Mouse (Mus musculus) MEL (cell line): ENCODE measurements at regions not wholly inside any gene's neighbourhood (a gene's known extent, or its start where the extent isn't known, plus 50 kb on each side); places are given as distances from the start of the nearest gene placed in this dataset.

Experiments used
- DNase-seq: peaks from one replicate; pipeline ENCODE4 v3.0.0; 2011; ENCODE audit warnings: low read depth, low spot score
- H3K27ac ChIP-seq: 2 replicates; pipeline ENCODE4 v1.5.1; 2012; ENCODE audit warnings: low read depth, mild to moderate bottlenecking, control low read depth, low read length, moderate library complexity; ENCODE audit not compliant: control insufficient read depth
- H3K27me3 ChIP-seq, 2 experiments: fragments of 150-350 bp in 1 of 2; sonication (generic) in 1 of 2; 2 replicates each; pipeline ENCODE4 v1.6.1; 2012; ENCODE audit warnings: low read length in 2 of 2, mild to moderate bottlenecking in 2 of 2, improper control_type of control experiment in 1 of 2, moderate library complexity in 1 of 2; ENCODE audit not compliant: insufficient read depth in 2 of 2, control insufficient read depth in 1 of 2
- H3K36me3 ChIP-seq, 2 experiments: 2 replicates each; pipeline ENCODE4 v1.6.1; 2012 to 2014; ENCODE audit warnings: low read length in 2 of 2, improper control_type of control experiment in 1 of 2, inconsistent platforms in 1 of 2, mild to moderate bottlenecking in 1 of 2; ENCODE audit not compliant: insufficient read depth in 2 of 2, control insufficient read depth in 1 of 2
- H3K4me1 ChIP-seq, 2 experiments: fragments of 150-350 bp in 1 of 2; sonication (generic) in 1 of 2; 2 replicates each; pipeline ENCODE4 v1.6.1; 2012; ENCODE audit warnings: low read length in 2 of 2, improper control_type of control experiment in 1 of 2, mild to moderate bottlenecking in 1 of 2; ENCODE audit not compliant: insufficient read depth in 2 of 2, control insufficient read depth in 1 of 2
- H3K4me3 ChIP-seq, 2 experiments: fragments of 150-350 bp in 1 of 2; sonication (generic) in 1 of 2; 2 replicates each; pipeline ENCODE4 v1.5.1; 2012; ENCODE audit warnings: low read depth in 2 of 2, low read length in 2 of 2, mild to moderate bottlenecking in 2 of 2, moderate library complexity in 2 of 2, control low read depth in 1 of 2, improper control_type of control experiment in 1 of 2; ENCODE audit not compliant: control insufficient read depth in 1 of 2, insufficient read depth in 1 of 2
- H3K79me2 ChIP-seq: 2 replicates; pipeline ENCODE4 v1.6.1; 2012; ENCODE audit warnings: mild to moderate bottlenecking, low read length, moderate library complexity; ENCODE audit not compliant: control insufficient read depth, poor library complexity, insufficient read depth
- H3K9ac ChIP-seq: 2 replicates; pipeline ENCODE4 v1.6.1; 2012; ENCODE audit warnings: low read depth, mild to moderate bottlenecking, control low read depth, low read length, moderate library complexity; ENCODE audit not compliant: control insufficient read depth, poor library complexity, severe bottlenecking
- H3K9me3 ChIP-seq: fragments of 150-350 bp; sonication (generic); replicated peaks from 2 replicates; pipeline ENCODE4 v1.6.1; 2012; ENCODE audit warnings: mild to moderate bottlenecking, low read length, improper control_type of control experiment, moderate library complexity; ENCODE audit not compliant: insufficient read depth
- CHD1 ChIP-seq: IDR thresholded peaks from 2 replicates; pipeline ENCODE4 v1.6.1; 2012; ENCODE audit warnings: low read depth, mild to moderate bottlenecking, inconsistent platforms, low read length, improper control_type of control experiment
- CHD2 ChIP-seq: IDR thresholded peaks from 2 replicates; pipeline ENCODE4 v1.6.1; 2011; ENCODE audit warnings: low read length, improper control_type of control experiment
- CTCF ChIP-seq, 3 experiments: IDR thresholded peaks in 2 of 3; conservative IDR thresholded peaks in 1 of 3; 2 replicates each; pipeline ENCODE4 v1.5.1; 2011 to 2012; ENCODE audit warnings: low read length in 3 of 3, low read depth in 2 of 3, mild to moderate bottlenecking in 2 of 3, improper control_type of control experiment in 1 of 3, inconsistent platforms in 1 of 3, mixed read lengths in 1 of 3, moderate library complexity in 1 of 3; ENCODE audit not compliant: control insufficient read depth in 1 of 3, insufficient read depth in 1 of 3, poor library complexity in 1 of 3, severe bottlenecking in 1 of 3
- ELF1 ChIP-seq: IDR thresholded peaks from 2 replicates; pipeline ENCODE4 v1.6.1; 2014; ENCODE audit warnings: low read depth, mild to moderate bottlenecking, inconsistent platforms, low read length, improper control_type of control experiment, moderate library complexity
- ETS1 ChIP-seq: IDR thresholded peaks from 2 replicates; pipeline ENCODE4 v1.6.1; 2012; ENCODE audit warnings: low read depth, mild to moderate bottlenecking, inconsistent platforms, low read length, improper control_type of control experiment, moderate library complexity
- GATA1 ChIP-seq: IDR thresholded peaks from 2 replicates; pipeline ENCODE4 v1.6.1; 2011; ENCODE audit warnings: low read depth, low read length, improper control_type of control experiment
- HCFC1 ChIP-seq: IDR thresholded peaks from 2 replicates; pipeline ENCODE4 v1.6.1; 2012; ENCODE audit warnings: low read depth, mild to moderate bottlenecking, inconsistent platforms, low read length, improper control_type of control experiment, moderate library complexity
- KAT2A ChIP-seq: conservative IDR thresholded peaks from 2 replicates; pipeline ENCODE4 v1.6.1; 2012; ENCODE audit warnings: low read depth, low read length, improper control_type of control experiment, inconsistent platforms
- MAFK ChIP-seq: IDR thresholded peaks from 2 replicates; pipeline ENCODE4 v1.6.1; 2011; ENCODE audit warnings: low read depth, mild to moderate bottlenecking, low read length, improper control_type of control experiment, borderline replicate concordance
- MAX ChIP-seq: IDR thresholded peaks from 2 replicates; pipeline ENCODE4 v1.6.1; 2011; ENCODE audit warnings: low read length, improper control_type of control experiment
- MEF2A ChIP-seq: IDR thresholded peaks from 2 replicates; pipeline ENCODE4 v1.6.1; 2014; ENCODE audit warnings: low read depth, mild to moderate bottlenecking, inconsistent platforms, low read length, improper control_type of control experiment; ENCODE audit not compliant: poor library complexity, insufficient replicate concordance, severe bottlenecking; ENCODE audit errors: extremely low read depth
- MXI1 ChIP-seq: IDR thresholded peaks from 2 replicates; pipeline ENCODE4 v1.6.1; 2011; ENCODE audit warnings: mild to moderate bottlenecking, low read depth, low read length, improper control_type of control experiment
- MYB ChIP-seq: IDR thresholded peaks from 2 replicates; pipeline ENCODE4 v1.6.1; 2011; ENCODE audit warnings: mild to moderate bottlenecking, low read depth, low read length, improper control_type of control experiment
- MYC ChIP-seq: IDR thresholded peaks from 2 replicates; pipeline ENCODE4 v1.6.1; 2011; ENCODE audit warnings: low read depth, mild to moderate bottlenecking, low read length, improper control_type of control experiment, moderate library complexity
- NRF1 ChIP-seq: IDR thresholded peaks from 2 replicates; pipeline ENCODE4 v1.6.1; 2014; ENCODE audit warnings: low read depth, mild to moderate bottlenecking, inconsistent platforms, low read length, improper control_type of control experiment, moderate library complexity; ENCODE audit not compliant: poor library complexity, insufficient read depth, severe bottlenecking
- POLR2A ChIP-seq, 2 experiments: IDR thresholded peaks; 2 replicates each; pipeline ENCODE4 v1.6.1; 2011 to 2012; ENCODE audit warnings: low read length in 2 of 2, mild to moderate bottlenecking in 2 of 2, control low read depth in 1 of 2, improper control_type of control experiment in 1 of 2, low read depth in 1 of 2, moderate library complexity in 1 of 2; ENCODE audit not compliant: control insufficient read depth in 1 of 2, insufficient read depth in 1 of 2, poor library complexity in 1 of 2
- POLR2AphosphoS2 ChIP-seq: IDR thresholded peaks from 2 replicates; pipeline ENCODE4 v1.6.1; 2011; ENCODE audit warnings: low read length, improper control_type of control experiment
- POLR2AphosphoS5 ChIP-seq: IDR thresholded peaks from 2 replicates; pipeline ENCODE4 v1.6.1; 2012; ENCODE audit warnings: low read depth, borderline replicate concordance, mild to moderate bottlenecking, inconsistent platforms, low read length, moderate library complexity, mixed read lengths
- SIN3A ChIP-seq: IDR thresholded peaks from 2 replicates; pipeline ENCODE4 v1.6.1; 2012; ENCODE audit warnings: low read length, improper control_type of control experiment, inconsistent platforms
- TBP ChIP-seq: IDR thresholded peaks from 2 replicates; pipeline ENCODE4 v1.8.0; 2011; ENCODE audit warnings: low read depth, low read length, improper control_type of control experiment
- ZKSCAN1 ChIP-seq: IDR thresholded peaks from 2 replicates; pipeline ENCODE4 v1.6.1; 2012; ENCODE audit warnings: low read depth, mild to moderate bottlenecking, inconsistent platforms, low read length, improper control_type of control experiment, moderate library complexity
- ZNF384 ChIP-seq: IDR thresholded peaks from 2 replicates; pipeline ENCODE4 v1.6.1; 2012; ENCODE audit warnings: low read depth, mild to moderate bottlenecking, inconsistent platforms, low read length, improper control_type of control experiment

- Histone ChIP-seq H3K9ac (no peak overlapping the region), H3K4me3 (no peak overlapping the region), H3K27ac (no peak overlapping the region), H3K9me3 (no peaks in the 10 kb centered on the region), H3K27me3 (peaks cover 6 to 9% of the 10 kb centered on the region in 2 experiments; a peak in 3 of 4 replicates), H3K36me3 (no peaks in the 10 kb centered on the region), H3K79me2 (no peaks in the 10 kb centered on the region), H3K4me1 (no peaks in the 10 kb centered on the region)
- TF ChIP-seq MEF2A (no peak), HCFC1 (no peak), MYB (no peak), ELF1 (no peak), POLR2AphosphoS2 (no peak), MAX (no peak), POLR2A (IDR thresholded peaks at IDR 0.05; ENCODE audit: control insufficient read depth in 1 of 2, insufficient read depth in 1 of 2, low read depth in 1 of 2, low read length in 2 of 2, poor library complexity in 1 of 2) (no peak), ZKSCAN1 (no peak), MAFK (no peak), CTCF (IDR thresholded peaks at IDR 0.05 in 2 of 3, conservative IDR thresholded peaks at IDR 0.05 in 1 of 3; ENCODE audit: control insufficient read depth in 1 of 3, insufficient read depth in 1 of 3, low read depth in 2 of 3, low read length in 3 of 3, poor library complexity in 1 of 3, severe bottlenecking in 1 of 3) (no peak), ZNF384 (no peak), KAT2A (no peak), GATA1 (no peak)
- DNase-seq = no peak
Observed at GRCm38 (mm10) chr2:84549626-84550025, 73.1 kb upstream of the Tfpi start.

GRCm38 (mm10) chr2:84548625-84549024 lies 72.0 kb upstream of the Tfpi start:
- no peak overlapping the region for H3K9ac ChIP-seq
- no peaks in the 10 kb centered on the region for H3K4me1 ChIP-seq
- TF ChIP-seq CHD1 (no peak), KAT2A (no peak), CHD2 (no peak), SIN3A (no peak), TBP (no peak), ETS1 (no peak), MXI1 (no peak), MYC (no peak), NRF1 (no peak), POLR2AphosphoS5 (no peak)
- TF ChIP-seq, all 39 proteins: peak for 0
- Histone ChIP-seq H3K36me3 (no peaks in the 10 kb centered on the region), H3K27ac (no peak overlapping the region), H3K4me3 (no peak overlapping the region), H3K79me2 (no peaks in the 10 kb centered on the region), H3K9me3 (no peaks in the 10 kb centered on the region), H3K27me3 (peaks cover 2 to 6% of the 10 kb centered on the region in 2 experiments; a peak in 3 of 4 replicates)
- DNase-seq = no peak
